11 mouse cellular contexts compared by ENCODE assay signal in the genomic region with DNA sequence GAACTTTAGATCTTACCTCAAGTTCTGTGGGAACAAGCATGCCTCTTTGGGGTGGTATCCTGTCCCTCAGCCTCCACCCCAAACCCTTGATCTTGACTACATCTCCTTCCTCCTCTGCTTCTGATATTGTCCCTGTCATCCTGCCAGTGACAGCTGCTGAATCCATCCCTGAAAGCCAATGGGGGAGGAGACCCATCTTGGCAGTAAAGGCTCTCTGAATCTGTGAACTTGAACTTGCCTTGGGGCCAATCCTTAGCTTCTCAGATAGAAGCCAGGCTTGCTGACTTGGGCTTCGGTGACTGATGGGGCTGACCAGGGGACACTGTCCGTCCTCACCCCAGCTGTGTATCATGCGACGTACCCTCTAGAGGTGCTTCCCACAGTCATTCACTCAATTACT.
"Had no signal": no experiment of that assay in that cellular context is flagged by ENCODE, and none has a peak within 500 bp of the region (broad histone marks: within the 10 kb centered on the region; RNA-seq: fewer than 3 reads in every experiment).

No protein-coding gene starts in this region.

- DNase-seq: gastrocnemius, adult 2 months; gastrocnemius, postnatal 10 days; gastrocnemius, postnatal 25 days; heart, postnatal 36 days; kidney, adult 11 months; kidney, adult 2 months; kidney, adult 9 months; kidney, postnatal 14 days; kidney, postnatal 36 days; liver; liver, embryonic 13.5 days had no signal
